ENCODE assay signal across 8 mouse cellular contexts in the genomic region with DNA sequence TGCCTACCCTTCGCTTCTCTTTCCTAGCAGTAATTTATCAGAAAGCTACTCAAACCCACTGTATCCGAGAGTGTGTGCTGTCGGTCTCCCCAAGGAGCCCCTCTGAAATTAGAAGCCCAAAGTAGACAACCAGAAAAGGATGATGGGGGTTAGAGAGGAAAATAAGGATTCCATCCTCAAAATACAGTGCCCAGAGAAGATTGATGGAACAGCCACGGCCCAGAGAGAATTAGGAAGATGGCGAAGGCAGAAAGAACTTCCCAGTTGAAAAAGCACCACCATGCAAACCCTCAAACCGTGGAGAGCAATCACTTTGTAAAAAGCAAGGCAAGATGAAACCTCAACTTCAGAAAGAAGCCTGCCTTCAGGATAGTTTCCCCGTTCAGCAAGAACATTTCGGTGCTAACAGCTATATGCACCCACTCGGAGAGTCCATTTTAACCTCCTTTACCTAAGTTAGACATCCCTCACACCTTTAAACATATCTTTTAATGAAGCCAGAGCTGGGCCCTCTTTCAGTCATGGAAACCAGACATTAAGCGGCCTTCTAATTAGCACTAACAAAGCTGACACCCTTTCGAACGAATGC. TPM values are rescaled to one million over a fixed set of nuclear protein-coding genes. Genes with fewer than 3 reads are reported as not detected.
DNase-seq lines count a peak whose midpoint lies in the region; ATAC-seq and TF ChIP-seq lines count a peak whose summit lies in the region.

No protein-coding gene starts in this region.

- H3K36me3 ChIP-seq in lung, embryonic 15.5 days: no peaks in the 10 kb centered on the region
- peaks cover 15% of the 10 kb centered on the region for H3K36me3 ChIP-seq in embryonic facial prominence, embryonic 10.5 days (replicated peaks)
- no peaks in the 10 kb centered on the region for H3K36me3 ChIP-seq in hindbrain, embryonic 15.5 days
- no peaks in the 10 kb centered on the region for H3K36me3 ChIP-seq in midbrain, postnatal 0 days (ENCODE audit: insufficient read depth, low read length)

- H3K4me1 ChIP-seq in lung, embryonic 15.5 days: peaks cover 26% of the 10 kb centered on the region
- peaks cover 32% of the 10 kb centered on the region for H3K4me1 ChIP-seq in embryonic facial prominence, embryonic 10.5 days
- peaks cover 31% of the 10 kb centered on the region for H3K4me1 ChIP-seq in hindbrain, embryonic 15.5 days (replicated peaks)
- 0 out of 2 replicates have a peak, but pooled peaks cover 7% of the 10 kb centered on the region for H3K4me1 ChIP-seq in midbrain, postnatal 0 days (ENCODE audit: insufficient read depth, low read length)

- 52% methylated on average over 12 of the region's 12 CpGs for WGBS in lung, embryonic 15.5 days
- 41% methylated on average over 12 of the region's 12 CpGs for WGBS in embryonic facial prominence, embryonic 10.5 days
- WGBS in hindbrain, embryonic 15.5 days: 34% methylated on average over 12 of the region's 12 CpGs
- 40% methylated on average over 12 of the region's 12 CpGs for WGBS in midbrain, postnatal 0 days

- no peak for DNase-seq in lung, postnatal 25 days (ENCODE audit: low spot score)
- DNase-seq in embryonic facial prominence, embryonic 10.5 days (ENCODE audit: low spot score): no peak
- DNase-seq in midbrain, postnatal 0 days (ENCODE audit: low spot score): no peak
- DNase-seq in natural killer cell, adult 2 months (ENCODE audit: low spot score in 2 of 2): no peak
- no peak for DNase-seq in ovary, postnatal 10 days (ENCODE audit: low spot score)
- DNase-seq in left cerebral cortex, postnatal 10 days (ENCODE audit: extremely low spot score in 1 of 2, low spot score in 2 of 2): no peak

- no peak for TF ChIP-seq CTCF in midbrain, postnatal 0 days (IDR thresholded peaks at IDR 0.05)

- no peaks in the 10 kb centered on the region for H3K9me3 ChIP-seq in lung, embryonic 15.5 days
- H3K9me3 ChIP-seq in embryonic facial prominence, embryonic 10.5 days: no peaks in the 10 kb centered on the region
- no peaks in the 10 kb centered on the region for H3K9me3 ChIP-seq in hindbrain, embryonic 15.5 days
- no peaks in the 10 kb centered on the region for H3K9me3 ChIP-seq in midbrain, postnatal 0 days (ENCODE audit: low read length)

- peak overlapping the region; percentile 70 for H3K4me2 ChIP-seq in lung, embryonic 15.5 days
- peak overlapping the region; percentile 69 for H3K4me2 ChIP-seq in hindbrain, embryonic 15.5 days
- peak overlapping the region; percentile 57 for H3K4me2 ChIP-seq in midbrain, postnatal 0 days (ENCODE audit: low read depth, low read length, poor library complexity, severe bottlenecking)

- intact Hi-C loops in left cerebral cortex, postnatal 10 days (cut with DNase I): loop anchor here (2.0 to 5.0 kb wide), 4 partner anchors 25 to 123 kb away; no protein-coding TSS in a partner anchor

- H3K27ac ChIP-seq in lung, embryonic 15.5 days: peak overlapping the region; percentile 98
- peak overlapping the region; percentile 100 for H3K27ac ChIP-seq in embryonic facial prominence, embryonic 10.5 days (replicated peaks)
- peak overlapping the region; percentile 99 for H3K27ac ChIP-seq in hindbrain, embryonic 15.5 days (replicated peaks)
- peak overlapping the region; percentile 99 for H3K27ac ChIP-seq in midbrain, postnatal 0 days (ENCODE audit: low read depth, low read length)

- peak overlapping the region; percentile 83 for H3K4me3 ChIP-seq in lung, embryonic 15.5 days
- peak overlapping the region; percentile 92 for H3K4me3 ChIP-seq in embryonic facial prominence, embryonic 10.5 days
- H3K4me3 ChIP-seq in hindbrain, embryonic 15.5 days: peak overlapping the region; percentile 94
- H3K4me3 ChIP-seq in midbrain, postnatal 0 days (ENCODE audit: low read depth, low read length): peak overlapping the region; percentile 98

- H3K9ac ChIP-seq in lung, embryonic 15.5 days: peak overlapping the region; percentile 72
- peak overlapping the region; percentile 64 for H3K9ac ChIP-seq in hindbrain, embryonic 15.5 days
- peak overlapping the region; percentile 99 for H3K9ac ChIP-seq in midbrain, postnatal 0 days (replicated peaks; ENCODE audit: low read length, poor library complexity, severe bottlenecking)

- H3K27me3 ChIP-seq in lung, embryonic 15.5 days: no peaks in the 10 kb centered on the region; the same call in 1 of the 2 replicates
- 0 out of 2 replicates have a peak, but pooled peaks cover 10% of the 10 kb centered on the region for H3K27me3 ChIP-seq in embryonic facial prominence, embryonic 10.5 days (replicated peaks; ENCODE audit: low read depth, poor library complexity, severe bottlenecking)
- no peaks in the 10 kb centered on the region for H3K27me3 ChIP-seq in hindbrain, embryonic 15.5 days
- H3K27me3 ChIP-seq in midbrain, postnatal 0 days (ENCODE audit: insufficient read depth, low read length): no peaks in the 10 kb centered on the region

- ATAC-seq in lung, embryonic 15.5 days (ENCODE audit: borderline replicate concordance, extremely low read depth, low FRiP score, low TSS enrichment): no peak
- no peak for ATAC-seq in hindbrain, embryonic 15.5 days (ENCODE audit: low FRiP score, low read depth)
- ATAC-seq in midbrain, postnatal 0 days (ENCODE audit: low FRiP score): no peak

RNA-seq across cellular contexts. Expression of a gene that starts 1.0 kb away (rescaled TPM):
- 942 and 944 TPM in 2 replicates for polyA plus RNA-seq in lung, embryonic 15.5 days (2015; fragmentation: Nextera tagmentation; extraction: Ambion mirVana)
- 1,075 and 1,119 TPM in 2 replicates for polyA plus RNA-seq in embryonic facial prominence, embryonic 10.5 days (2016; fragmentation: Nextera tagmentation; extraction: Ambion mirVana)
- polyA plus RNA-seq in hindbrain, embryonic 15.5 days (2015; fragmentation: Nextera tagmentation; extraction: Ambion mirVana): 2,472 and 2,541 TPM in 2 replicates
- 1,303 and 1,380 TPM in 2 replicates for total RNA-seq in midbrain, postnatal 0 days (2014; rRNA removed)
- 3,238 and 3,263 TPM in 2 replicates for polyA plus RNA-seq in midbrain, postnatal 0 days (2015; fragmentation: Nextera tagmentation; extraction: Ambion mirVana)
- 1,000 to 10,000 TPM; 2,409 to 2,430 TPM for total RNA-seq in left cerebral cortex, postnatal 10 days (2021)

RNA-seq across cellular contexts. Expression of a gene that starts 20.2 kb away (rescaled TPM):
- polyA plus RNA-seq in lung, embryonic 15.5 days (2015; fragmentation: Nextera tagmentation; extraction: Ambion mirVana): not detected in 2 replicates
- polyA plus RNA-seq in embryonic facial prominence, embryonic 10.5 days (2016; fragmentation: Nextera tagmentation; extraction: Ambion mirVana): not detected in 2 replicates
- not detected in 2 replicates for polyA plus RNA-seq in hindbrain, embryonic 15.5 days (2015; fragmentation: Nextera tagmentation; extraction: Ambion mirVana)
- not detected in 2 replicates for total RNA-seq in midbrain, postnatal 0 days (2014; rRNA removed)
- polyA plus RNA-seq in midbrain, postnatal 0 days (2015; fragmentation: Nextera tagmentation; extraction: Ambion mirVana): 0.27 and 0.28 TPM in 2 replicates
- under 1 TPM in 1 of 2 experiments, not detected in 1; 0.56 TPM for total RNA-seq in left cerebral cortex, postnatal 10 days (2021)
